Comparison of ENCODE assay signal across 11 mouse cellular contexts in genomic region chr12:89813718-89814117, GRCm38 (mm10).
A peak's percentile ranks its signal among the peaks of the same experiment; 100 is the strongest.
DNase-seq lines count a peak whose midpoint lies in the region; ATAC-seq lines count a peak whose summit lies in the region.
"Had no signal": no experiment of that assay in that cellular context is flagged by ENCODE, and none has a peak within 500 bp of the region (broad histone marks: within the 10 kb centered on the region; RNA-seq: fewer than 3 reads in every experiment).

No protein-coding gene starts in this region.

- no peak for ATAC-seq in heart, embryonic 15.5 days (replicated peaks; ENCODE audit: insufficient number of reproducible peaks, insufficient read depth, low FRiP score, low read depth)
- ATAC-seq in forebrain, embryonic 14.5 days: no peak
- ATAC-seq in midbrain, embryonic 12.5 days (ENCODE audit: low FRiP score, low read depth): no peak
- ATAC-seq: activated CD4-positive, CD25-positive, alpha-beta regulatory T cell, adult 4 months had no signal

- H3K27ac ChIP-seq in heart, embryonic 15.5 days: no peak overlapping the region
- no peak overlapping the region for H3K27ac ChIP-seq in embryonic facial prominence, embryonic 10.5 days (replicated peaks)
- H3K27ac ChIP-seq in forebrain, embryonic 14.5 days (ENCODE audit: low read depth, low read length): no peak overlapping the region
- no peak overlapping the region for H3K27ac ChIP-seq in midbrain, embryonic 12.5 days (replicated peaks)

- peak overlapping the region; percentile 93 for H3K4me2 ChIP-seq in heart, embryonic 15.5 days
- H3K4me2 ChIP-seq in forebrain, embryonic 14.5 days (ENCODE audit: low read length): peak overlapping the region; percentile 87
- H3K4me2 ChIP-seq in midbrain, embryonic 12.5 days (replicated peaks): peak overlapping the region; percentile 86

- WGBS in heart, embryonic 15.5 days: 67% methylated on average over 5 of the region's 5 CpGs
- WGBS in embryonic facial prominence, embryonic 10.5 days: 61% methylated on average over 5 of the region's 5 CpGs
- 71% methylated on average over 5 of the region's 5 CpGs for WGBS in forebrain, embryonic 14.5 days
- 71% methylated on average over 5 of the region's 5 CpGs for WGBS in midbrain, embryonic 12.5 days

- no peak overlapping the region for H3K9ac ChIP-seq in heart, embryonic 15.5 days
- H3K9ac ChIP-seq in forebrain, embryonic 14.5 days (ENCODE audit: low read length): no peak overlapping the region
- no peak overlapping the region for H3K9ac ChIP-seq in midbrain, embryonic 12.5 days (replicated peaks)

- peaks cover 25% of the 10 kb centered on the region for H3K27me3 ChIP-seq in heart, embryonic 15.5 days
- H3K27me3 ChIP-seq in embryonic facial prominence, embryonic 10.5 days (replicated peaks; ENCODE audit: low read depth, poor library complexity, severe bottlenecking): peaks cover 36% of the 10 kb centered on the region
- H3K27me3 ChIP-seq in forebrain, embryonic 14.5 days (replicated peaks; ENCODE audit: control insufficient read depth, insufficient read depth, low read length): peaks cover 9% of the 10 kb centered on the region
- peaks cover 29% of the 10 kb centered on the region for H3K27me3 ChIP-seq in midbrain, embryonic 12.5 days

- DNase-seq in heart, adult 9 months (ENCODE audit: low spot score in 2 of 2): no peak
- no peak for DNase-seq in embryonic facial prominence, embryonic 10.5 days (ENCODE audit: low spot score)
- DNase-seq in forebrain, embryonic 14.5 days (ENCODE audit: low spot score): no peak
- DNase-seq in right cerebral cortex, postnatal 14 days: no peak
- DNase-seq in layer of hippocampus, adult 9-10 months (ENCODE audit: low spot score): no peak
- DNase-seq in spleen, postnatal 36 days (ENCODE audit: low spot score in 2 of 2): no peak
- DNase-seq: kidney, adult 2 months; right cerebral cortex, postnatal 25 days had no signal

- H3K36me3 ChIP-seq in heart, embryonic 15.5 days: no peaks in the 10 kb centered on the region
- H3K36me3 ChIP-seq in embryonic facial prominence, embryonic 10.5 days (replicated peaks): no peaks in the 10 kb centered on the region
- H3K36me3 ChIP-seq in forebrain, embryonic 14.5 days (ENCODE audit: control insufficient read depth, insufficient read depth, low read length): no peaks in the 10 kb centered on the region
- no peaks in the 10 kb centered on the region for H3K36me3 ChIP-seq in midbrain, embryonic 12.5 days

- peaks cover 20% of the 10 kb centered on the region for H3K4me1 ChIP-seq in heart, embryonic 15.5 days (replicated peaks)
- peaks cover 33% of the 10 kb centered on the region for H3K4me1 ChIP-seq in embryonic facial prominence, embryonic 10.5 days
- peaks cover 6% of the 10 kb centered on the region for H3K4me1 ChIP-seq in forebrain, embryonic 14.5 days (ENCODE audit: control insufficient read depth, insufficient read depth, low read length)
- peaks cover 15% of the 10 kb centered on the region for H3K4me1 ChIP-seq in midbrain, embryonic 12.5 days

- peak overlapping the region; percentile 52; the same call in 1 of the 2 replicates for H3K4me3 ChIP-seq in heart, embryonic 15.5 days
- peak overlapping the region; percentile 58 for H3K4me3 ChIP-seq in embryonic facial prominence, embryonic 10.5 days
- H3K4me3 ChIP-seq in forebrain, embryonic 14.5 days (ENCODE audit: low read depth, low read length): peak overlapping the region; percentile 40
- H3K4me3 ChIP-seq in midbrain, embryonic 12.5 days: peak overlapping the region; percentile 52

- H3K9me3 ChIP-seq in heart, embryonic 15.5 days (replicated peaks): no peaks in the 10 kb centered on the region
- peaks cover 3% of the 10 kb centered on the region; the same call in 1 of the 2 replicates for H3K9me3 ChIP-seq in embryonic facial prominence, embryonic 10.5 days
- no peaks in the 10 kb centered on the region for H3K9me3 ChIP-seq in forebrain, embryonic 14.5 days (replicated peaks; ENCODE audit: control insufficient read depth, low read length)
- H3K9me3 ChIP-seq in midbrain, embryonic 12.5 days: no peaks in the 10 kb centered on the region
